Mouse (Mus musculus): ENCODE results near the gene Sgta.

Gene Sgta

DNA sequence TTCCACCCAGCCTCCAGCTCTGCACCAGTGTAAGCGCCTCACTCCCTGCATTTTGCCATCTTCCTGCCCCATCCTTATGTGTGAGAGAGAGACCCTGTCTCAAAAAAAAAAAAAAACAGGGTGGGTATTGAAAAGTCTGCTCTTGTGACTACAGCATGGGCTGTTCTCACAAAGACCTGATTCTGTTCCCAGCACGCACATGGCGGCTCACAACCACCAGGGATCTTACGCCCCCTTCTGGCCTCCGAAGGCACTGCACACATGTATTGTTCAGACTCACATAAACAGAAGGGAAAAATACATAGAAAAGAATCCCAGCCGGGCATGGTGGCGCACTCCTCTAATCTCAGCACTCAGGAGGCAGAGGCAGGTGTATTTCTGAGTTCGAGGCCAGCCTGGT is 37.2 kb downstream of the Sgta start:
- in situ Hi-C loops (cut with MboI; ENCODE audit: unreplicated experiment in 2 of 2): no loop called here

DNA sequence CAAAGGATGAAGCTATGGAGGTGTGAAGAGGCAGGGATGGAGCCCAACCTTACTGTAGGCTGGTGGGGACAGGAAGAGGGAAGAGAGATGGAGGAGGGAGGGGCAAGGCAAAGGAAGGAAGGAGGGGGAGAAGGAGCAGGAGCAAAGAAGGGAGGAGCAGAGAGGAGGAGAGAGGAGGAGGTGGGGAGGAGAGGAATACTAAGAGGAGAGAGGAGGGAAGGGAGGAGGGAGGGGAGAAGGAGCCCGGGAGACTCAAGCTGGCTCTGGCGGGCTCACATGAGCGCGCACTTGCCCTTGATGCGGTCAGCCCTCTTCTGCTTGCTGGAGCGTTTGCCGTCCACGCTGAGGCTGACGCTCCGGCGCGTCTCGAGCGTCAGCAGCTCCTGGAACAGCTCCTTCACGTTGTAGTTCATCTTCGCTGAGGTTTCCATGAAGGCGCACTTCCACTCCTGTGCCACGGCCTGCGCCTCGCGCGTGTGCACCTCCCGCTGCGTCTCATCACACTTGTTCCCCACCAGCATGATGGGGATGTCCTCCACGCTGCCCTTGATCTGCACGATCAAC is 38.4 kb downstream of the Sgta start:
- in situ Hi-C loops (cut with MboI; ENCODE audit: unreplicated experiment in 2 of 2): no loop called here

DNA sequence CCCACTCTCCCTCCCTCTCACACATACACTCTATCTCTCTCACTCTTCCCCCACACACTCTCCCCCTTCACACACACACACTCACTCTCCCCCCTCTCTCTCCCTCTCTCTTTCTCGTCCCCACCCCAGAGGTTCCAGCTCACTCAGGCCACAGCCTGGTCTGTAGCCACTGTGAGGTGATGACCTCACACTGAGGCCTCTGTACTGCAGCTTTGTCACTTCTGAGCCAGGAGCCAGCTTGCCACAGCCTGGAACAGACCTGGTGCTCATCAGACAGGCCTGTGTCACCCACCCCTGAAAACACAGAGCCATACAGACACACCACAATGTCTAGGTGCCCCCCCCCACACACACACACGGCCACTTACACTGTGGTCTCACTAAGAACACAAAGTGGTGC is 39.8 kb downstream of the Sgta start:
- in situ Hi-C loops (cut with MboI; ENCODE audit: unreplicated experiment in 2 of 2): no loop called here

DNA sequence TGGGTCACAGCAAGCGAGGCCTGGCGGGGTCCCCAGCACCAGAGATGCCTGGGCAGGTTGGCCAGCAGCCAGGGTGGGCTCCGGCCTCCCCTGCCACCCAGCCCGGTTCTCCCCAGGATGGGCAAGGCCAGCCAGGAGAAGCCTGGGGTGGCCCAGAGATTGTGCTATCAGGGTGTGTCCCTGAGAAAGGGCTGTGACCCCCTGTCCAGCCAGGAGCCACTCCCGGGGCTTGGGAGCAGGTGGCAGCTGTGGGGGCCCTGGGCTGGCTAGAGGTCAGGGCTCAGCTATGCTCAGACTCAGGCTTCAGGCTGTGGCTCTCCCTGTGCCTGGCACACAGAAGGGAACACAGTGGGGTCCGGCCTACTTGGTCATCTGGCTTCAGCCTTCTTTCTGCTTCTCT is 40.3 kb downstream of the Sgta start:
- in situ Hi-C loops (cut with MboI; ENCODE audit: unreplicated experiment in 2 of 2): no loop called here

DNA sequence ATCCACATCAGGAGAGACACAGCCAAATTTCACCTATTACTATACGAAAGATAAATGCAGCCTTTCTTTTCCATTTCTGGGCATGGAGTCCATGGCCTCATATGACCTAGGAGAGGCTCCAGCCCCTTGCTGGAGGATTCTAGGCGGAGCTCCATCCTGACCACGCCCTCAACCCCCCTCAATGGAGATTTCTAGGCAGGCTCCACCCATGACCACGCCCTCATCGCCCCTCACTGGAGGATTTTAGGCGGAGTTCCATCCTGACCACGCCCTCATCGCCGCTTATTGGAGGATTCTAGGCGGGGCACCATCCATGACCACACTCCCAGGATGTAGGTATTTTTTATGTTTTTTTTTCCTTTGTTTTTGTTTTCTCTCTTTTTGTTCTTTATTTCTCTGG is 41.7 kb downstream of the Sgta start:
- in situ Hi-C loops (cut with MboI; ENCODE audit: unreplicated experiment in 2 of 2): no loop called here

DNA sequence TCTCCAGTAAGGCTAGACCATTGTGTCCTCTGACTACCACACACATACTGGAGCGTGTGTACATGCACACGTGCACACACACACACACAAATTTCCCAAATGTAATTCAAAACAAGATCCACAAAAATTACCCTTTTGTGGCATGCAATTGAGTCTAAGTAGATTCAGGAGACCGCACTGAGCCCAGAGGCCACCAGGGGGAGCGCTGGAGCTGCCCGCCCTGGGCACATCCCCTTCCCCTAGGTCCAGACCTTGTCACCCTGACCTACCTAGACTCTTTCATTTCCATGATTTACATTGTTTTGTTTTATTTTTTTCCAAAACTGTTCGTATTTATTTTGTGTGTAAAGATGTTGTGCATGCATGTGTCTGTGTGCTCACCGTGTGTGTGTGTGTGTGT is 43.3 kb downstream of the Sgta start:
- in situ Hi-C loops (cut with MboI; ENCODE audit: unreplicated experiment in 2 of 2): no loop called here

DNA sequence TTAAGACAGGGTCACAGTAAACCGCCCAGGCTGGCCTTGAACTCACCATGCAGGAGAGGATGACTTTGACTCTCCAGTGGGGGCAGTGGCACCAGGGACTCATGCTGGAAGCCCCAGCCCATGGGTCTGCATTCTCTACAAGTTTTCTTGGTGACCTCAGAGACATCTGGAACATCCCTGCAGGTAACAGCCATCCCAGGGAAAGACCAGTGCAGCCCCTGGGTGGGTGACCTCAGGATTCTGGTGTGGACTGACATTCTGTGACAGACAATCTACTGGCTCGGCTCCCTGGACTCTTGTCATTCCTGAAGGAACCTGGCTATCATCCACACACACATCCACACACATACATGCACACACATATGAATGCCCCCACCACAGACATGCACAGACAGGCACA is 44.3 kb downstream of the Sgta start:
- in situ Hi-C loops (cut with MboI; ENCODE audit: unreplicated experiment in 2 of 2): no loop called here

DNA sequence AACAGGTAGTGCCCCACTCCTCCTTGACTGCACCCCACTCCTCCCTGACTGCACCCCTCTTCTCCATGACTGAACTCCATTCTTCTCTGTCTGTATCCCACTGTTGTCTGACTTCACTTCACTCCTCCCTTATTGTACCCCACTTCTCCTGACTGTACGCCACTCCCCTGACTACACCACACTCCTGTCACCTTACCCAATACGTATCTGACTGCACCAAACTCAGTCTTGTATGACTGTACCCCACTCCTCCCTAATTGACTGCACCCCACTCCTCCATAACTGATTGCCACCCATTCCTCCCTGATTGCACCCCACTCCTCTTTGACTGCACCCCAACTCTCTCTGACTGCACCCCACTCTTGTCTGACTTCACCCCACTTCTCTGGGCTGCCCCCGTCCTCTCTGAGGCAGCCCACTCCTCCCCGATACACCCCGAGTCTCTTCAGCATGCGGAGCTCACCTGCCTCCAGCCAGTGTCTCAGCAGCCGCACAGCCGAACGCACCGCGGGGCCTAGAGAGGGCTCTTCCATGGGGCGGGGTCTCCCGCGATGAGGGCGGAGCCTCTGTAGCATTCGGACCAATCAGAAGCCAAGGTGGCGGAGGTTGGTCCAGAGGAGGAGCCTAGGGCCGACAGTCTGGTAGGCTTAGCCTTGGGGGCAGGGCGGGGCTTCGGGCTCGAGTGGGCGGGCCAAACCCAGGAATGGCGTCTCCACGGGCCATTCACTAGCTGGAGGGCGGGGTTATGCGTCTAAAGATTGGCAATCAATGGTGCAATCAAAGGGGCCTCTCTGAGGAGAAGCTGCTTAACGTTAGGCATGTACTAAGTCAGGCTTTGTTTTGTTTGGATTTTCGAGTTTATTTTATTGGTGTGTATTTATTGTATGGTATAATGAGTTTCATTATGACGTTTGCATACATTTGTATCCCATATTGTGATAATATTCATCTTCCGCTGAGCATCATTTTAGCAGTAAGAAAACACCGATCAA is 45.3 kb downstream of the Sgta start, which contains the start of gene Gng7:
Gene Gng7, minus strand, starts transcription at position 553 of the 992 bp plus-strand sequence.
- in situ Hi-C loops (cut with MboI; ENCODE audit: unreplicated experiment in 2 of 2): no loop called here

DNA sequence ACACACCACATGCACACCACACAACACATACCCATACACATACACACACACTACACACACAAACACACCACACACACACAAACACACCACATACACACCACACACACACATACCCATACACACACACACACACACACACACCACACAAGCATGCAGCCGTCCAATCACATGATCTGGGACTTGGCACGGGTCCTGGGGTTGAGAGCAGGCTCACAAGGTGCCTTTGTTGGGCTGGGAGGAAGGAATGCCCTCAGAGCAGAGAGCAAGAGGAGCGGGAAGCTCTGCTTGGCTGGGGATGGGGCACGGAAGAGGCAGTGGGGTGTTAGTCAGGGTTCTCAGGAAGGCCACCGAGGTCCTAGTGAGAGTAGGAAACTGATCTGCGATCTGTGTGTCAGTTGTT is 49.1 kb downstream of the Sgta start:
- in situ Hi-C loops (cut with MboI; ENCODE audit: unreplicated experiment in 2 of 2): no loop called here

DNA sequence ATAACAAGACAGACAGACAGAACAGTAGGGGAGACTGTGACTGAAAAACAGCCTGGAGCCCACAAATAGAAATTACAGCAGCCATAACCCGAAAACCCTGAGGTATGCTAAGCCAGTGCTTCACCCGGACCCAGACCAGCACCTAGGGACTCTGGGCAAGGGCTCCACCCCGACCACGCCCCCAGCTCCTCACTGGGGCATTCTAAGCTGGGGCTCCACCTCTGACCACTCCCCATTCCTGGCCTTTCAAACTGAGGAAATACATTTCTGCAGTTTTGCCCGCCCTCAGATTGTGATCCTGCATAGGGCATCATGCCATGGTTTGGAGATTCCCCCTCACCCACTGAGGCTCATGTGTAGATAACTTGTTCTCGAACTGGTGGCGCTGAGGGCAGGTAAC is 52.7 kb downstream of the Sgta start:
- in situ Hi-C loops (cut with MboI; ENCODE audit: unreplicated experiment in 2 of 2): no loop called here

DNA sequence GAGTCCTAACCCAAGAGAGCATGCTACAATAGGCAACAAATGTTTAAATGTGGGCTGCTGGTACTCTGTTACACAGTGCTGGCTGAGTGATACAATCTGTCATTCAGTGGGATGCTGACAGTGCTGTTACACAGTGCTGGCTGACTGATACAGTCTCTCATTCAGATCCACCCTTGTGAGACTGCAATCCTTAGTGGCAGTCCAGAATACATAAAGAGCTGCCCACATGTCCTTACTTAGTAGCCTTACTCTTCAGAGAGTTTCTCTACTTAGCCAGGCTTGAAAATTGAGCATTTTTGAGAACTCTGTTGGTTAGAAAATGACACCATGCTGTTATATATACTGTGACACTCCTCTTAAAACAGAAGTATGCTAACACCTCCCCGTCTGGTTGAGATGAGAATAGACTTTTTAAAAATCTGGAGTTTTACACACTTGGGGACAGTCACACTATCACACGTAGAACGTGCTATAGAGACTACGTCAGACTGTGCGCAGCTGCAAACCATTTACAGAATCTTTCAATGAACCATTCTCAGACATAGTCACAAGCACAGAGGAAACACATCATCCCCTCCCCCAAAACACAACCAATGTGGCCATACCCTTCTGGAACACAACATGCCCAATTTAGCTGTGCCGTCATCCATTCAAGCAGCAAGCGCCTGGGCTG is 53.8 kb downstream of the Sgta start:
- in situ Hi-C loops (cut with MboI; ENCODE audit: unreplicated experiment in 2 of 2): no loop called here

DNA sequence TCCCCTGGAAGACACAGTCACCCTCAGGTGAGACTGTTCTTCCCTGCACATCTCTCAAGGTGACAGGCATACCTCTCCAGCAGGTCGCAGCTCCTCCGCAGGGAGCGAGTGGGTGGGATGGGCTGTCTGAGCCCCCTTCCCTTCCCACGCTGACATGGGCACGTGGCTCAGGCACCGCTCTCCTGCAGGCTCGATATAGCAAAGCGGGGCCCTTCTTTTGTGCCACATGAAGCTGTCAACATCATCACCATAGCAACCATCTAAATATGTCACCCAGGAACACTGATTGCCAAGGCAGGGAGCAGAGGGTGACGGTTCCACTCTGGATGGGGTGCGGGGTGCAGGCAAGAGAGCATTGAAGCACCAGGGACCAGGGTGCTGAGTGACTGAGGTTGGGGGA is 58.8 kb downstream of the Sgta start:
- in situ Hi-C loops (cut with MboI; ENCODE audit: unreplicated experiment in 2 of 2): loop anchor here in 1 of 2 experiments (5.0 kb wide), 2 partner anchors 81 to 176 kb away; partner anchors contain the start of gene Eef2

DNA sequence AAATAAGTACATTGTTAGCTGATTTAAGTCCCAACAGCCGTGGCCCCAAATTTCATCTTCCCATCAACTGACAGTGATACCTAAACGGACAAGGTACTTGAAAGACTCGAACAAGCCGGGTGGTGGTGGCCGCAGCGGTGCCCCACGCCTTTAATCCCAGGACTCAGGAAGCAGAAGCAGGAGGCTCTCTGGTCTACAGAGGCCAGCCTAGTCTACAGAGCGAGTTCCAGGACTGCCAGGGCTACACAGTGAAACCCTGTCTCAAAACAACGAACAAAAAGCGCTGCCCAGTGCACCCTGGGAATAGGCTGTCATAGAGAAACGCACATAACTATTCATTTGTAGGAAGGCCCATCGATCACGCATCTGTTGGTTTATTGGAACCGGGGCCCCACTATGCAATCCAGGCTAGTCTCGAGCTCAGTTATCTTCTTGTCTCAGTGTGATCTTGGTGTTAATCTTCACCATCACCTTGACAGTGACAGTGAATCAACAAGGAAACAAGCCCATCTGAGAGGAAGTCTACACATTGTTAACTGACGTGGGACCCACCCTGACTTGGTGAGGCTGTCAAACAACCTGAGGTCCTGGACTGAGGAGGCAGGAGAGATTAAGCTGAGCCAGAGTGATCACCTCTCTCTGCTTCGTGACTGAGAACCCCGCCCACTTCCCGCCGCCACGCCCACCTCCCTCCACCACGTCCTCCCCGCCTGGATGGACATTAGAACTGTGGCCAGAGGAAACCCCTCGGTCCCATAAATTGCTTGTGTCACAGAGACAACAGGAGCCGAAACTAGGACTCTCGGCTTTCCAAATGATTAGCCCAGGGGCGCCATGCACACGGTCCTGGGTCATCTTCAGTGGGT is 59.6 kb downstream of the Sgta start:
- in situ Hi-C loops (cut with MboI; ENCODE audit: unreplicated experiment in 2 of 2): loop anchor here in 1 of 2 experiments (5.0 kb wide), 2 partner anchors 82 to 177 kb away; partner anchors contain the start of gene Eef2

DNA sequence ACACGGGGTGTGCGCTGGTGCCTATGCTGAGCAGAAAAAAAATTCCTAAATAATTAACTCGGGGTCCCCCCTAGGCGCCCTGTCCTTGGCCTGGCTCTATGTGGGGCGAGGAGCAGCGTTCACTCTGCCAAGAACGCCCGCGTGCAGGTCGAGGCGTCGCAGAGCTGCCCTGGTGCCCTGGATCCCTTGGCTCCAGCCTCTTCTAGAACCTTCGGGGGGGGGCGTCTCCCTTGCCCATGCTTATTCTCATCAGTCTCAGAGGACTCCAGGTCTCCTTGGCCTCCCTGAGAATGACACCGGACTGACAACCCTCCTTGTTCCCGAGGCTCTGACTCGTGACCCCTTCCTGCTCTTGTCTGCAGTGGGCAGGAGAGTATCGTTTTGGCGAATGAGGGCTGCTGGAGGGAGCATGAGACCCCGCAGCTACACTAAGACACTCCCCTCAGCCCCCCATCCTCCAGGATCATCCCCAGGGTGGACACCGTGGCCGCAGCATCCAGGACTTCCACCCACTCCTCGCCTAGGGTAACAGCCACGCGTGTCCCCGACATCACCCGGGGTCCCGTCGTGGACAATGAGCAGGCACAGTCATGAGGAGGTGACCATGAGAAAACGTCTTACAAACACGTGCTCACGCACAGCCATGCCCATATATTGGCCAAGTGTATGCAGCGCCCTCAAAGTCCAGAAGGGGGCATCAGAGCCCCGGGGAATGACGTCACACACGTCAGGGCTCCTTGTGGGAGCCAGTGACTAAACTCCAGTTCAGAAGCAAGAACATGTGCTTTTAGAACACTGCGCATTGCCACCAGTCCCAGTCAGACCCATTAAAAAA is 60.4 kb downstream of the Sgta start:
- in situ Hi-C loops (cut with MboI; ENCODE audit: unreplicated experiment in 2 of 2): loop anchor here (5.0 kb wide), 6 partner anchors 43 to 187 kb away; partner anchors contain the start of genes Eef2 (in 1 of the 2) and Jsrp1 (in 1 of the 2)

DNA sequence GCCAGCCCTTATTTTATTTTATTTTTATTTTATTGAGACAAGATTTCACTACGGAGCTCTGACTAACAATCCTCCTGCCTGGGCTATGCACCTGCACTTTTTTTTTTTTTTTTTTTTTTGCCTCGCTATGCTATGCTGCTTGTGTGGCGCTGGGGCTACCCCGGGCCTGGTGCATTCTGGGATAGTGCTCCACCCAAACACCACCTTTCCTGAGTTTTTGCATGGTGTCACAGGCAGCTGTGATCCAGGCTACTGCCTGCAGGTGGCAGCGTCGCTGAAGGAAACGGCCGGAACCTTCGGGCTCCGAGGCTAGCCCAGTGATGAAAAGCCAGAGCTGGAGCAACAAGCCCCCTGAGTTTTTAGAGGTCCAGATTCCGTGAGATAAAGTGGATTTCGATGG is 61.2 kb downstream of the Sgta start:
- in situ Hi-C loops (cut with MboI; ENCODE audit: unreplicated experiment in 2 of 2): loop anchor here (5.0 kb wide), 5 partner anchors 44 to 186 kb away; partner anchors contain the start of gene Jsrp1 (in 1 of the 2)

DNA sequence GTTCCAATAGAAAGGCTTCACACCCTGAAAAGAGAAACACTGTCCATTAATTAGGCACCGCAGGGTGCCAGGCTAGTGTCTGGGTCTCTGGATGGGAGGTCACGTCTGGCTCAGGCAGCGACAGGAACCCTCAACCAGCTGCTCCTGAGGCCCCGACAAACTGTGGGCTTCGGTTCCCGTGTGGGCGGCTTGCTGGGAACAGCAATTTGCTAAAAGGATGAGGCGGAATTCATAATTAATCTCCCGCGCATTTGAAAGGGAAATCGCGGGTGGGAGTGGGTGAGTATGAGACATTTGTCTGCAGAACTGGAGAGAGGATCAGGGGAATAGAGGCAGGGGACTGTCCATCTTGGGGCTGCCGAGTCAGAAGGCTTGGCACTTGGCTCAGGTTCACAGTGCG is 62.0 kb downstream of the Sgta start:
- in situ Hi-C loops (cut with MboI; ENCODE audit: unreplicated experiment in 2 of 2): loop anchor here (5.0 kb wide), 5 partner anchors 44 to 186 kb away; partner anchors contain the start of gene Jsrp1 (in 1 of the 2)

DNA sequence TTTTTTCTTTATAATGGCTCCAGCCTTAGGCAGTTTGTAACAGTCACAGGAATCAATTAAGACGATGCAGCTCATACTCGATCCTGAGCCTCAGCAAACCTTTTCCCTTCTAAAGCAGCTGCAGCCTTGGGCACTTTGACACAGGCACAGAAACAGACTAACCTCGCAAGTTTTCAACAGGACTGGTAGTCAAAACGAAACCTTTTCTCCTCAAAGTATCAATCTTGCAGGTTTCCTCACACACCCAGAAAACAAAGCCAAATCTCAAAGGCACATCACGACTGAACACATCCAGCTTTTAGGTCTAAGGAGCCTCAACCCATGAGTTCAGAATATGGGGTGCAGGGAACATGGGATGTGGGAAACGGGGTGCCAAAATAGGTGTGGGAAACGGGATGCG is 62.6 kb downstream of the Sgta start:
- in situ Hi-C loops (cut with MboI; ENCODE audit: unreplicated experiment in 2 of 2): loop anchor here (5.0 kb wide), 5 partner anchors 45 to 185 kb away; partner anchors contain the start of gene Jsrp1 (in 1 of the 2)

DNA sequence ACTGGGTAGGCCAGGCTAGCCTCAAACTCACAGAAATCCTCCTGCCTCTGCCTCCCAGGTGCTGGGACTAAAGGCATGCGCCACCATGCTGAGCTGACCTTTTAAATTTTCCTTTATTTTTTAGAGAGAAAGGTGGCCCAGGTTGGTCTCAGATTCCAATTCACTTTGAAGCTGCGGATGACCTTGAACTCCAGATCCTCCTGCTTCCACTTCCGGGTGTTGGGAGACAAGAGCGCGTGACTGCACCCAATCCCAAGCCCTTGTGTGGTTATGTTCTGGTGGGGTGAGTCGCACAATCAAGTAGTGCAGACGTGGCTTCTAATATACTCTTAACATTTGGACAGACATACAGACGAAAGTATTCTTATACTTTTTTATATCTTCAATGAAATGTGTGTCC is 63.5 kb downstream of the Sgta start:
- in situ Hi-C loops (cut with MboI; ENCODE audit: unreplicated experiment in 2 of 2): loop anchor here (5.0 kb wide), 5 partner anchors 46 to 184 kb away; partner anchors contain the start of gene Jsrp1 (in 1 of the 2)

DNA sequence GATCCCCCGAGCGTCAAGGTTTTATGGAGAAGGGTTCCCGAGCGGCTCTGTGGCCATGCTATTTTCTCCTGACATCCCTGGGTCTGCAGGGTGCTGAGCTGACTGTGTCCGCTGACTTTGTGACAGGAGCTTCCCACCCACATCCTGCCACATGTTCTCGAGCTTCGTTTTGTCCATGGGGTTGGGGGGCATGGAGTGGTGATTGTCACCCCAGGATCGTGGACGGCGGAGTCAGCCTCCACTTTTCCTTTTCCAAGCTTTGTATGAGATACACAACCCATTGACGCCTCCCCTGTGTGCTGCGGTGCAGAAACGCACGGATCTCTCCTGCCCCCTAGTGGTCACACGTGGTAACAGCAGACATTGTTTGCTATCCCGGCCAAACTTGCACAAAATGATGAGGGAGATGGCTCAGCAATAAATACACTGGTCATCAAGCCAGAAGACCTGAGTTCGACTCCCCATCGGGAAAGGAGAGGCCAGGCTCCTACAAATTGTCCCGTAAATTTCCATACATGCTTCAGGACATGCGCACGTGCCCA is 64.8 kb downstream of the Sgta start:
- in situ Hi-C loops (cut with MboI; ENCODE audit: unreplicated experiment in 2 of 2): loop anchor here (5.0 kb wide), 5 partner anchors 47 to 183 kb away; partner anchors contain the start of gene Jsrp1 (in 1 of the 2)
